Mouse (Mus musculus): ENCODE data around the gene Abhd17c. TPM values are rescaled to one million over a fixed set of nuclear protein-coding genes. Genes with fewer than 3 reads are reported as not detected.

Abhd17c gene
- 20.6 and 41.9 TPM in 2 replicates for polyA plus RNA-seq (2014; fragmentation: Nextera tagmentation; extraction: Ambion mirVana)

DNA sequence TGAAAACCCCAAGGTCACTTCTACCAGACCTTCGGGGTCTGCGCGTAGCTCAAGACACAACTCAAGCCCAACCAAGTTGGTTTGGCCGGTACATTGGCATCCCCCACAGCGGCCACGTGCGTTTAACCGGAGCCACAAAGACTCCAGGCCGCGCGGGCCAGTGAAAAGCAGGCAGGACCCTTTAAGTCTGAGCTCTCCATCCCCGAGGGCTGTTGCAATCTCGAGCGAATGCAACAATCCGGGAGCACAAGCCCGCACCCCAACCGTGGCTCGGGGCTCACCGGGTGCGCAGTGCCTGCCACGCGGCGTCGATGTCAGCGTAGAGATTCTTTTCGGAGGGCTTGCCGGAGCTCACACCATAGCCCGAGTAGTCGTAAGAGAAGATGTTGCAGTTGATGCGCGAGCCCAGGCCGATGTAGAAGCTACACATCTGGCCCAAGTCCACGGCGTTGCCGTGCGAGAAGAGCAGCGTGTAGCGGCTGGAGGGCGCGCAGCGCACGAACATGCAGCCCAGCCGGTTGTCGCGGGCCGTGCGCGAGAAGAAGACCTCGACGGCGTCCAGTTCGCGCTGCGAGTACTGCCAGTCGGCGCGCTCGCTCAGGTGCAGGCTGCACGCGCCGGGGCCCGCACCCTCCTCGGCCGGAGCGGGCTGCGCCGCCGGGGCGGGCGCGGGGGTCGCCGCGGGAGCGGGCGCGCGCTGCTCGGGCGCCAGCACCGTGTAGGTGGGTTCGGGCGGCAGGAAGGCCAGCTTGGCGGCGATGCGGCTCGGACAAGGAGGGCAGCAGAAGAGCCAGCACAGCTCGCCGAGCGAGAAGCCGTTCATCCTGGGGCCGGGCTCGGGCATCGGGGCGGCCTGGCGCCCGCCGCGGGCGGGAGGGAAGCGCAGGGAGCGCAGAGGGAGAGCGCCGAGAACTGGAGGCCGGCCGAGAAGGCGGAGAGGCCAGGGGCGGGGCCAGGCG is at the start of gene Abhd17c:
Gene Abhd17c (minus strand): TSS at position 893 of the 959 bp plus-strand sequence.
- Histone ChIP-seq H3K27me3 (replicated peaks; ENCODE audit: control insufficient read depth, insufficient read depth, low read length) (no peaks in the 10 kb centered on the region), H3K4me1 (replicated peaks; ENCODE audit: control insufficient read depth, insufficient read depth, low read length) (peaks cover 9% of the 10 kb centered on the region), H3K4me3 (ENCODE audit: low read depth, low read length) (peak within 1 kb of the TSS; percentile 77), H3K36me3 (ENCODE audit: control insufficient read depth, insufficient read depth, low read length) (no peaks in the 10 kb centered on the region), H3K27ac (ENCODE audit: low read depth) (peak within 1 kb of the TSS; percentile 92), H3K9ac (ENCODE audit: low read length) (peak within 1 kb of the TSS; percentile 91), H3K9me3 (ENCODE audit: control insufficient read depth, low read length) (no peaks in the 10 kb centered on the region), H3K4me2 (ENCODE audit: low read length) (peak within 1 kb of the TSS; percentile 80)
- ATAC-seq (replicated peaks; ENCODE audit: low FRiP score, low TSS enrichment, low read depth) (peak; percentile 78), DNase-seq (ENCODE audit: low spot score) (peak; percentile 87)
- under 1% methylated on average over 94 of the region's 109 CpGs for WGBS

DNA sequence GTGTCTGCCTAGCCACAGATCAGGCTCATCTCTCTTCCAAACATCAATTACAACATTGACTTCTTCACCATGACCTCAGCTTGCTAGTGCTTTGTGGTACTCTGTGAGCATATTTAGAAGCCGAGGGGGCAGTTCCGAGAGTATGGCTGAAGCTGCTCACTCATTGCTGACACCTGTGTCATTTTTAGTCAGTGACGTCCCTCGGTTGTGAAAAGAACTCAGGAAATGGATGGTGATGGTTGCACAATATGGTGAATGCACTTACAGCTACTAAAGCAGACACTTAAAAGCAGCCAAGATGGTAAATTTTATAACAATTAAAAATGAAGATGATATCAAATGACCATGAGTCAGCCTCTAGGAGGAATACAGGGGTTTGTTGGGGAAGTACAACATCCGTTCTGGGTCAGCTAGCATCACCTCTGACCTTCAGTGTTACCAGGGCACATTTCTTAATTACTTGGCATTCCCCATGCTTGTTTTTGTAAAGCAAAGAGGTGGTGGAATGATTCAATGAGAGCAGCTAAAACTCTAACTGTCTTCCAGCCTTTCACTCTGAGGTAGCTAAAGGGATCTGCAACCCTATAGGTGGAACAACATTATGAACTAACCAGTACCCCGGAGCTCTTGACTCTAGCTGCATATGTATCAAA is 45.6 kb upstream of the Abhd17c start:
- H3K4me1 ChIP-seq (replicated peaks; ENCODE audit: control insufficient read depth, insufficient read depth, low read length): no peaks in the 10 kb centered on the region
- H3K4me2 ChIP-seq (ENCODE audit: low read length): no peak overlapping the region
- no peaks in the 10 kb centered on the region for H3K36me3 ChIP-seq (ENCODE audit: control insufficient read depth, insufficient read depth, low read length)
- ATAC-seq (replicated peaks; ENCODE audit: low FRiP score, low TSS enrichment, low read depth) (no peak), DNase-seq (ENCODE audit: low spot score) (no peak)
- 87% methylated on average over 6 of the region's 6 CpGs for WGBS
- H3K4me3 ChIP-seq (ENCODE audit: low read depth, low read length): no peak overlapping the region
- no peaks in the 10 kb centered on the region for H3K9me3 ChIP-seq (ENCODE audit: control insufficient read depth, low read length)
- no peak overlapping the region for H3K27ac ChIP-seq (ENCODE audit: low read depth)
- H3K9ac ChIP-seq (ENCODE audit: low read length): no peak overlapping the region
- H3K27me3 ChIP-seq (replicated peaks; ENCODE audit: control insufficient read depth, insufficient read depth, low read length): no peaks in the 10 kb centered on the region

DNA sequence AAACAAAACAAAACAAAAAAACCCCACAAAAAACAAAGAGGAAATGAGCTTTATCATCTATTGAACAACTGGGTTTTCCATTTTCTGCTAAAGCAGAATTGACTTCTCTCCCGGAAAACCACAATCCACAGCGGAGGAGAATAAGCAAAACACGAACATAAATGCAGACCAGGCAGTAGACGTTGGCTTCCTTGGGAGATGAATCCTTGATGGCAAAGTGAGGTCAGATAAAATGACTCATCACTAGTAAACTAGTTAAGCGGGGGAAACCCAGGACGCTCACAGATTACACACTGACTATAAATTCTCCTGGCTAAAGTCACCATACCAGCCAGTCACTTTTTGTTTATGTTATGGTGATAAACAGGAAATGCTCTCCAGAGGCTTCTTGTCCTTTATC is 44.5 kb upstream of the Abhd17c start:
- H3K9me3 ChIP-seq (ENCODE audit: control insufficient read depth, low read length): no peaks in the 10 kb centered on the region
- no peak for ATAC-seq (replicated peaks; ENCODE audit: low FRiP score, low TSS enrichment, low read depth)
- H3K27me3 ChIP-seq (replicated peaks; ENCODE audit: control insufficient read depth, insufficient read depth, low read length): no peaks in the 10 kb centered on the region
- no peak overlapping the region for H3K4me2 ChIP-seq (ENCODE audit: low read length)
- H3K9ac ChIP-seq (ENCODE audit: low read length): no peak overlapping the region
- WGBS: 59% methylated on average over 6 of the region's 6 CpGs
- no peak overlapping the region for H3K4me3 ChIP-seq (ENCODE audit: low read depth, low read length)
- H3K4me1 ChIP-seq (replicated peaks; ENCODE audit: control insufficient read depth, insufficient read depth, low read length): no peaks in the 10 kb centered on the region
- H3K36me3 ChIP-seq (ENCODE audit: control insufficient read depth, insufficient read depth, low read length): no peaks in the 10 kb centered on the region
- DNase-seq (ENCODE audit: low spot score): no peak
- no peak overlapping the region for H3K27ac ChIP-seq (ENCODE audit: low read depth)

GRCm38 (mm10) chr7:84192256-84192655 is 40.6 kb upstream of the Abhd17c start:
- H3K27me3 ChIP-seq (replicated peaks; ENCODE audit: control insufficient read depth, insufficient read depth, low read length): no peaks in the 10 kb centered on the region
- H3K9me3 ChIP-seq (ENCODE audit: control insufficient read depth, low read length): no peaks in the 10 kb centered on the region
- H3K27ac ChIP-seq (ENCODE audit: low read depth): no peak overlapping the region
- no peaks in the 10 kb centered on the region for H3K4me1 ChIP-seq (replicated peaks; ENCODE audit: control insufficient read depth, insufficient read depth, low read length)
- ATAC-seq (replicated peaks; ENCODE audit: low FRiP score, low TSS enrichment, low read depth) (no peak), DNase-seq (ENCODE audit: low spot score) (no peak)
- WGBS: 88% methylated on average over 3 of the region's 3 CpGs
- no peak overlapping the region for H3K9ac ChIP-seq (ENCODE audit: low read length)
- no peak overlapping the region for H3K4me2 ChIP-seq (ENCODE audit: low read length)
- H3K4me3 ChIP-seq (ENCODE audit: low read depth, low read length): no peak overlapping the region
- no peaks in the 10 kb centered on the region for H3K36me3 ChIP-seq (ENCODE audit: control insufficient read depth, insufficient read depth, low read length)

- Histone ChIP-seq H3K9me3 (ENCODE audit: control insufficient read depth, low read length) (no peaks in the 10 kb centered on the region), H3K27me3 (replicated peaks; ENCODE audit: control insufficient read depth, insufficient read depth, low read length) (no peaks in the 10 kb centered on the region), H3K4me3 (ENCODE audit: low read depth, low read length) (no peak overlapping the region), H3K4me2 (ENCODE audit: low read length) (no peak overlapping the region), H3K27ac (ENCODE audit: low read depth) (no peak overlapping the region), H3K4me1 (replicated peaks; ENCODE audit: control insufficient read depth, insufficient read depth, low read length) (no peaks in the 10 kb centered on the region), H3K9ac (ENCODE audit: low read length) (no peak overlapping the region), H3K36me3 (ENCODE audit: control insufficient read depth, insufficient read depth, low read length) (no peaks in the 10 kb centered on the region)
- no peak for DNase-seq (ENCODE audit: low spot score)
- 89% methylated on average over 2 of the region's 2 CpGs for WGBS
- no peak for ATAC-seq (replicated peaks; ENCODE audit: low FRiP score, low TSS enrichment, low read depth)
These were observed 39.8 kb upstream of the Abhd17c start for GRCm38 (mm10) chr7:84191476-84191875.

GRCm38 (mm10) chr7:84188196-84188595 is 36.5 kb upstream of the Abhd17c start:
- Histone ChIP-seq H3K27ac (ENCODE audit: low read depth) (no peak overlapping the region), H3K4me2 (ENCODE audit: low read length) (no peak overlapping the region), H3K4me3 (ENCODE audit: low read depth, low read length) (no peak overlapping the region), H3K4me1 (replicated peaks; ENCODE audit: control insufficient read depth, insufficient read depth, low read length) (no peaks in the 10 kb centered on the region), H3K9ac (ENCODE audit: low read length) (no peak overlapping the region), H3K9me3 (ENCODE audit: control insufficient read depth, low read length) (no peaks in the 10 kb centered on the region), H3K27me3 (replicated peaks; ENCODE audit: control insufficient read depth, insufficient read depth, low read length) (no peaks in the 10 kb centered on the region), H3K36me3 (ENCODE audit: control insufficient read depth, insufficient read depth, low read length) (no peaks in the 10 kb centered on the region)
- ATAC-seq (replicated peaks; ENCODE audit: low FRiP score, low TSS enrichment, low read depth) (no peak), DNase-seq (ENCODE audit: low spot score) (no peak)
- WGBS: 74% methylated on average over 5 of the region's 5 CpGs

GRCm38 (mm10) chr7:84185196-84185595 is 33.5 kb upstream of the Abhd17c start:
- ATAC-seq (replicated peaks; ENCODE audit: low FRiP score, low TSS enrichment, low read depth): no peak
- H3K4me1 ChIP-seq (replicated peaks; ENCODE audit: control insufficient read depth, insufficient read depth, low read length): no peaks in the 10 kb centered on the region
- H3K27ac ChIP-seq (ENCODE audit: low read depth): no peak overlapping the region
- no peak overlapping the region for H3K4me3 ChIP-seq (ENCODE audit: low read depth, low read length)
- WGBS: 91% methylated on average over 4 of the region's 4 CpGs
- no peak overlapping the region for H3K9ac ChIP-seq (ENCODE audit: low read length)
- DNase-seq (ENCODE audit: low spot score): no peak
- no peak overlapping the region for H3K4me2 ChIP-seq (ENCODE audit: low read length)
- H3K9me3 ChIP-seq (ENCODE audit: control insufficient read depth, low read length): no peaks in the 10 kb centered on the region
- no peaks in the 10 kb centered on the region for H3K36me3 ChIP-seq (ENCODE audit: control insufficient read depth, insufficient read depth, low read length)
- no peaks in the 10 kb centered on the region for H3K27me3 ChIP-seq (replicated peaks; ENCODE audit: control insufficient read depth, insufficient read depth, low read length)

- 80% methylated on average over 3 of the region's 3 CpGs for WGBS
- H3K27ac ChIP-seq (ENCODE audit: low read depth): no peak overlapping the region
- H3K9me3 ChIP-seq (ENCODE audit: control insufficient read depth, low read length): no peaks in the 10 kb centered on the region
- DNase-seq (ENCODE audit: low spot score): no peak
- H3K4me1 ChIP-seq (replicated peaks; ENCODE audit: control insufficient read depth, insufficient read depth, low read length): no peaks in the 10 kb centered on the region
- no peak overlapping the region for H3K9ac ChIP-seq (ENCODE audit: low read length)
- H3K27me3 ChIP-seq (replicated peaks; ENCODE audit: control insufficient read depth, insufficient read depth, low read length): no peaks in the 10 kb centered on the region
- no peak overlapping the region for H3K4me3 ChIP-seq (ENCODE audit: low read depth, low read length)
- ATAC-seq (replicated peaks; ENCODE audit: low FRiP score, low TSS enrichment, low read depth): no peak
- no peaks in the 10 kb centered on the region for H3K36me3 ChIP-seq (ENCODE audit: control insufficient read depth, insufficient read depth, low read length)
- H3K4me2 ChIP-seq (ENCODE audit: low read length): no peak overlapping the region
These were observed 33.0 kb upstream of the Abhd17c start for GRCm38 (mm10) chr7:84184703-84185102.

Measured in intestine, embryonic 14.5 days (tissue).